Mouse (Mus musculus) erythroblast, embryonic 14.5 days (primary cell): Measurements from ENCODE around the gene Zfand2b.

Experiments used
- GATA1 ChIP-seq: IDR thresholded peaks from 2 replicates; pipeline ENCODE4 v1.6.1; 2012; ENCODE audit warnings: low read length, inconsistent platforms, mixed read lengths
- TAL1 ChIP-seq: IDR thresholded peaks from 3 replicates; pipeline ENCODE4 v1.6.1; 2012; ENCODE audit warnings: low read length, inconsistent platforms, mixed read lengths

GRCm38 (mm10) chr1:75168472-75169464, at the start of gene Zfand2b:
- TF ChIP-seq GATA1 (no peak), TAL1 (no peak)
